Mouse (Mus musculus) hematopoietic multipotent progenitor cell, adult 10-12 weeks (in vitro differentiated cells): ENCODE results near the gene Hs6st2. TPM values are rescaled to one million over a fixed set of nuclear protein-coding genes. Genes with fewer than 3 reads are reported as not detected.

Source experiments
- polyA plus RNA-seq: library from polyadenylated mRNA; stranded (reverse); fragments of >175 nt; gene quantifications from 2 replicates; pipeline ENCODE4 v1.2.3, GENCODE M21; 2012; ENCODE audit warnings: low replicate concordance

Gene Hs6st2
- 0.08 and 1.4 TPM in 2 replicates for polyA plus RNA-seq

GRCm38 (mm10) chrX:51681756-51682155, at the start of gene Hs6st2:
TSS of gene Hs6st2 (minus strand) at chrX:51681856.

Other genes starting within 250 kb of the Hs6st2 start
- not detected in 2 replicates for gene Usp26, start 119.4 kb upstream of the Hs6st2 start, polyA plus RNA-seq